Comparison of ENCODE assay signal across 12 mouse cellular contexts in genomic region chr7:123964559-123965142, GRCm38 (mm10). TPM values are rescaled to one million over a fixed set of nuclear protein-coding genes. Genes with fewer than 3 reads are reported as not detected.
A peak's percentile ranks its signal among the peaks of the same experiment; 100 is the strongest.
DNase-seq lines count a peak whose midpoint lies in the region; ATAC-seq and TF ChIP-seq lines count a peak whose summit lies in the region.
"Had no signal": no experiment of that assay in that cellular context is flagged by ENCODE, and none has a peak within 500 bp of the region (broad histone marks: within the 10 kb centered on the region; RNA-seq: fewer than 3 reads in every experiment).

No protein-coding gene starts in this region.

- H3K27me3 ChIP-seq in heart, adult 2 months (ENCODE audit: control insufficient read depth, insufficient read depth, low read length): no peaks in the 10 kb centered on the region
- no peaks in the 10 kb centered on the region for H3K27me3 ChIP-seq in neural tube, embryonic 15.5 days (replicated peaks)
- no peaks in the 10 kb centered on the region for H3K27me3 ChIP-seq in stomach, postnatal 0 days (ENCODE audit: control insufficient read depth, insufficient read depth, low read length)
- no peaks in the 10 kb centered on the region for H3K27me3 ChIP-seq in kidney, embryonic 15.5 days
- H3K27me3 ChIP-seq: embryonic facial prominence, embryonic 13.5 days; heart, embryonic 15.5 days had no signal

- H3K4me3 ChIP-seq in heart, adult 2 months: no peak overlapping the region
- no peak overlapping the region for H3K4me3 ChIP-seq in neural tube, embryonic 15.5 days (replicated peaks)
- no peak overlapping the region for H3K4me3 ChIP-seq in stomach, postnatal 0 days (ENCODE audit: low read depth, low read length)
- no peak overlapping the region for H3K4me3 ChIP-seq in kidney, embryonic 15.5 days (replicated peaks)
- H3K4me3 ChIP-seq: embryonic facial prominence, embryonic 13.5 days; heart, embryonic 15.5 days had no signal

- H3K4me2 ChIP-seq in neural tube, embryonic 15.5 days: no peak overlapping the region
- H3K4me2 ChIP-seq in stomach, postnatal 0 days (replicated peaks; ENCODE audit: low read depth): no peak overlapping the region
- H3K4me2 ChIP-seq in kidney, embryonic 15.5 days: no peak overlapping the region
- H3K4me2 ChIP-seq: embryonic facial prominence, embryonic 13.5 days; heart, embryonic 15.5 days had no signal

- DNase-seq in heart, adult 2 months: no peak
- no peak for DNase-seq in heart, postnatal 36 days
- DNase-seq in neural tube, embryonic 10.5 days (ENCODE audit: extremely low spot score, low spot score): peak; percentile 33
- no peak for DNase-seq in stomach, postnatal 0 days (ENCODE audit: low spot score)
- no peak for DNase-seq in ovary, postnatal 14 days (ENCODE audit: low spot score)

- H3K27ac ChIP-seq in heart, adult 2 months: no peak overlapping the region
- no peak overlapping the region for H3K27ac ChIP-seq in neural tube, embryonic 15.5 days (replicated peaks)
- H3K27ac ChIP-seq in stomach, postnatal 0 days (replicated peaks): no peak overlapping the region
- no peak overlapping the region for H3K27ac ChIP-seq in kidney, embryonic 15.5 days
- H3K27ac ChIP-seq: embryonic facial prominence, embryonic 13.5 days; heart, embryonic 15.5 days had no signal

- TF ChIP-seq CTCF in heart, adult 2 months (IDR thresholded peaks at IDR 0.05): peak; percentile 64
- peak; percentile 71 for TF ChIP-seq CTCF in stomach, postnatal 0 days (IDR thresholded peaks at IDR 0.05; ENCODE audit: low read depth)

- ATAC-seq in neural tube, embryonic 15.5 days (ENCODE audit: low FRiP score): no peak
- ATAC-seq in granulocyte monocyte progenitor cell, adult 5-6 weeks (replicated peaks; ENCODE audit: poor library complexity, severe bottlenecking): peak; percentile 63
- ATAC-seq in stomach, postnatal 0 days (ENCODE audit: low FRiP score, low TSS enrichment): no peak
- no peak for ATAC-seq in kidney, embryonic 15.5 days (replicated peaks; ENCODE audit: low FRiP score)

- no peaks in the 10 kb centered on the region for H3K36me3 ChIP-seq in heart, adult 2 months (ENCODE audit: control insufficient read depth, insufficient read depth, low read length)
- H3K36me3 ChIP-seq in neural tube, embryonic 15.5 days: no peaks in the 10 kb centered on the region
- no peaks in the 10 kb centered on the region for H3K36me3 ChIP-seq in stomach, postnatal 0 days (ENCODE audit: control insufficient read depth, insufficient read depth, low read length)
- no peaks in the 10 kb centered on the region for H3K36me3 ChIP-seq in kidney, embryonic 15.5 days
- H3K36me3 ChIP-seq: embryonic facial prominence, embryonic 13.5 days; heart, embryonic 15.5 days had no signal

- 48% methylated on average over 10 of the region's 10 CpGs for WGBS in heart, adult 2 months
- WGBS in neural tube, embryonic 15.5 days: 55% methylated on average over 10 of the region's 10 CpGs
- 49% methylated on average over 10 of the region's 10 CpGs for WGBS in stomach, postnatal 0 days
- 57% methylated on average over 10 of the region's 10 CpGs for WGBS in kidney, embryonic 15.5 days

- H3K9ac ChIP-seq in heart, adult 2 months (ENCODE audit: low read depth, low read length): no peak overlapping the region
- no peak overlapping the region for H3K9ac ChIP-seq in neural tube, embryonic 15.5 days (replicated peaks)
- no peak overlapping the region for H3K9ac ChIP-seq in stomach, postnatal 0 days (ENCODE audit: low read length)
- no peak overlapping the region for H3K9ac ChIP-seq in kidney, embryonic 15.5 days
- H3K9ac ChIP-seq: embryonic facial prominence, embryonic 13.5 days; heart, embryonic 15.5 days had no signal

- no peak for TF ChIP-seq POLR2A in heart, adult 2 months (IDR thresholded peaks at IDR 0.05; ENCODE audit: insufficient read depth, low read depth, low read length)

- H3K79me2 ChIP-seq in heart, adult 2 months (replicated peaks; ENCODE audit: control insufficient read depth, insufficient read depth, low read length): no peaks in the 10 kb centered on the region

- TF ChIP-seq EP300 in heart, adult 2 months (IDR thresholded peaks at IDR 0.05; ENCODE audit: insufficient read depth, low read depth, low read length): no peak
- no peak for TF ChIP-seq EP300 in stomach, postnatal 0 days (optimal IDR thresholded peaks at IDR 0.05)

- no peaks in the 10 kb centered on the region for H3K9me3 ChIP-seq in neural tube, embryonic 15.5 days (replicated peaks)
- no peaks in the 10 kb centered on the region for H3K9me3 ChIP-seq in stomach, postnatal 0 days (ENCODE audit: control insufficient read depth, low read length)
- peaks cover 7% of the 10 kb centered on the region for H3K9me3 ChIP-seq in kidney, embryonic 15.5 days (replicated peaks)
- H3K9me3 ChIP-seq: embryonic facial prominence, embryonic 13.5 days; heart, embryonic 15.5 days had no signal

- H3K4me1 ChIP-seq in heart, adult 2 months (ENCODE audit: control insufficient read depth, insufficient read depth, low read length): no peaks in the 10 kb centered on the region
- H3K4me1 ChIP-seq in neural tube, embryonic 15.5 days: no peaks in the 10 kb centered on the region
- no peaks in the 10 kb centered on the region for H3K4me1 ChIP-seq in stomach, postnatal 0 days (replicated peaks; ENCODE audit: control insufficient read depth, insufficient read depth)
- no peaks in the 10 kb centered on the region for H3K4me1 ChIP-seq in kidney, embryonic 15.5 days
- H3K4me1 ChIP-seq: embryonic facial prominence, embryonic 13.5 days; heart, embryonic 15.5 days had no signal

- intact Hi-C loops in heart, adult 2 months (cut with DNase I): no loop called here
- intact Hi-C loops in heart, postnatal 36 days (cut with DNase I): loop anchor here (10.0 kb wide), 1 partner anchor 1430 kb away; no protein-coding TSS in a partner anchor

RNA-seq across cellular contexts. Expression of gene Hs3st4, which starts 18.0 kb away (rescaled TPM):
- total RNA-seq in heart, adult 2 months (2021): under 1 TPM in 1 of 2 experiments, not detected in 1; 0.13 TPM
- 0.06 TPM in 1 of 2 replicates, not detected in the other for polyA plus RNA-seq in heart, adult 2 months (2012; rRNA removed)
- not detected for total RNA-seq in heart, postnatal 36 days (2021)
- polyA plus RNA-seq in neural tube, embryonic 15.5 days (2015; fragmentation: Nextera tagmentation; extraction: Ambion mirVana): 13.2 and 14.9 TPM in 2 replicates
- total RNA-seq in granulocyte monocyte progenitor cell, adult 5-6 weeks (2014; fragmentation: Nextera tagmentation): not detected in 2 replicates
- not detected in 2 replicates for total RNA-seq in granulocyte monocyte progenitor cell, adult 5-6 weeks (2017)
- polyA plus RNA-seq in stomach, postnatal 0 days (2015; fragmentation: Nextera tagmentation; extraction: Ambion mirVana): 0.06 and 0.11 TPM in 2 replicates
- 0.06 and 0.09 TPM in 2 replicates for polyA plus RNA-seq in kidney, embryonic 15.5 days (2015; fragmentation: Nextera tagmentation; extraction: Ambion mirVana)
- total RNA-seq: neutrophil, adult 5-6 weeks had no signal
- polyA plus RNA-seq: thymus, postnatal 0 days had no signal

Comparison
In these comparisons a context has a peak if more than half of its experiments do, and no peak if none do; other contexts are left out.
1. RNA of gene Hs3st4, which starts 18.0 kb away (polyA plus RNA-seq): 13.2 to 14.9 TPM in neural tube, embryonic 15.5 days; 0.06 to 0.09 TPM in kidney, embryonic 15.5 days, 0.06 to 0.11 TPM in stomach, postnatal 0 days and 0.06 TPM in heart, adult 2 months; every median in the first group is over 10 times any median in the second.